Mouse (Mus musculus): ENCODE measurements around the gene Gm17654.
"Not testable (repeated sequence)": the region's sequence is repeated elsewhere in the genome, so short reads cannot be mapped to it uniquely, and the experiment has no call there.

DNA sequence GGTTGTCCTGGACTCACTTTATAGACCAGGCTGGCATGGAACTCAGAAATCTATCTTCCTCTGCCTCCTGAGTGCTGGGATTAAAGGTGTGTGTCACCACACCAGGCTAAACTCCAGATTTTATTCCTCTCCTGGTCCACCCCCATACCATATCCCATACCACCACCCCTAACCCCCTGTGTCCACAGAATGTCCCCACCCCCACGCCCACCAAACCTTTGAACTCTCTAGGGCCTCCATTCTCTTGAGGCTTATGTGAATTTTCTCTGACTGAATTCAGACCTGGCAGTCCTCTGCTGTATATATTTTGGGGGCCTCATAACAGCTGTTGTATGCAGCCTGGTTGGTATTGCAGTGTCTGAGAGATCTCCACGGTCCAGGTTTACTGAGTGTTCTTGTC lies 40.8 kb downstream of the Gm17654 start:
- TF ChIP-seq POLR2A, CTCF (IDR thresholded peaks at IDR 0.05; ENCODE audit: extremely low read depth, insufficient read depth, low read length): not testable (repeated sequence)

Data from cortical plate, adult 2 months (tissue).